Mouse (Mus musculus) monocyte, adult 5-6 weeks (primary cell): Measurements from ENCODE around the gene Gm49601. TPM values are rescaled to one million over a fixed set of nuclear protein-coding genes. Genes with fewer than 3 reads are reported as not detected.

Experiments used
- ATAC-seq: fragments of 153-309, 156-312 bp; replicated peaks from 2 replicates; pipeline ENCODE4 v1.8.0; 2017; ENCODE audit warnings: mild to moderate bottlenecking; ENCODE audit not compliant: low TSS enrichment, insufficient number of reproducible peaks, severe bottlenecking, poor library complexity, low FRiP score
- total RNA-seq: library from RNA; stranded (forward); fragments of 200-1000, 200-491, 200-594 nt; gene quantifications from 3 replicates; pipeline ENCODE4 v1.2.3, GENCODE M21; 2017

Gene Gm49601
- 1.0 to 7.6 TPM in 2 of 3 replicates, not detected in the other for total RNA-seq

GRCm38 (mm10) chr16:18626376-18626878 is at the start of gene Gm49601:
Gm49601 (minus strand) TSS chr16:18626427.
- ATAC-seq = peak; percentile 47

GRCm38 (mm10) chr16:18673005-18673404 is 46.8 kb upstream of the Gm49601 start:
- no peak for ATAC-seq

- no peak for ATAC-seq
These were observed 45.8 kb upstream of the Gm49601 start for GRCm38 (mm10) chr16:18672027-18672426.

- ATAC-seq = no peak
These were observed 43.7 kb upstream of the Gm49601 start for GRCm38 (mm10) chr16:18669914-18670313.

DNA sequence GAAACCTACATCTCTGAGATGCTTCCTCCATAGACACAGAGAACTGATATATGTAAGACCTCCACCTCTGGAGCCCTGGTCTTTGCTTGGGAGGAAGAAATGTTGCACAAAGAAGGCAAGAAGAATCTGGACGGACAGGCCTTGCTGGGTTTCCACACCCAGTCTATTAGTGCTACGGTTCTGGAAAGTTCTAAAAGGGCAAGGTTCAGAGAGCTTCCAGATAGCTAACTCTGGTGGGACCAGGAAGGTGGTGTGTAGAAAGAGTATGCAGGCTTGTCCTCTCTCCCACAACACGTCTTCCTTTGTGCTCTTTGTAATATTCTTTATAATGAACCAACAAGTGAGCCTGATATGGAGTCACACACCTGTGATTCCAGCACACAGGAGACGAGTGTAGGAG is 32.4 kb upstream of the Gm49601 start:
- ATAC-seq = no peak

DNA sequence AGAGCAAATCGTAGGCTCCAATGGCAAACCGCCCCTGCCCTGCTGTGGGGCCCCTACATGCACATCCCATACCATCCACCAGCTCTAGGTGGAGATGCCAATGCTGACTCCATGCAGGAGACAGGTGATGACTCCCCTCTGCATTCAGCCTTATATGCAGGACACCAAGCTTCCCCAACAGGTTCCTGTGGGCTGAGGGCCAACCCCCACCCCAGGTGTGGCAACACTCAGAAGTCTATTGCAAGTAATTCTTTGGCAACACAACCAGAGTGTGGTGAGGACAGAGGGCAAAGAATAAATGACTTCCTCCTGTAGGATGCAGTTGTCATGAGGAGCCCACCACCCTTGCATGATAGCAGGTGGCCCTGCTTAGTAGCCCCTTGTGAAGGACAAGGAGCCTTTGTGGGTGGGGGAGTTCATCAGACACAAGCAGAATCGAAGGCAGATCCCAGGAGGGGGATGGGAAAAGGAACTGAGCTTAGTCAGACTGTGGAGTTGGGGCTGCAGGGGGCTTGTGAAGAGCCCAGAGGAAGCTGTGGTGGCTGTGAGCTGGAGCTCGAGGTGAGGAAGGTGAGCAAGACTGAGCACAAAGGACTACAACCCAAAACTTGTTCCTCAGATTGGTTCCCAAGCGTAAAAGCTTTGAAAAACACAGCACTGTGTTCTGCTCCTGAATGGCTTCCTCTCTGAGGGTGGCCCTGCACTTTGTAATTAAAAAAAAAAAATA is 29.3 kb upstream of the Gm49601 start:
- no peak for ATAC-seq

DNA sequence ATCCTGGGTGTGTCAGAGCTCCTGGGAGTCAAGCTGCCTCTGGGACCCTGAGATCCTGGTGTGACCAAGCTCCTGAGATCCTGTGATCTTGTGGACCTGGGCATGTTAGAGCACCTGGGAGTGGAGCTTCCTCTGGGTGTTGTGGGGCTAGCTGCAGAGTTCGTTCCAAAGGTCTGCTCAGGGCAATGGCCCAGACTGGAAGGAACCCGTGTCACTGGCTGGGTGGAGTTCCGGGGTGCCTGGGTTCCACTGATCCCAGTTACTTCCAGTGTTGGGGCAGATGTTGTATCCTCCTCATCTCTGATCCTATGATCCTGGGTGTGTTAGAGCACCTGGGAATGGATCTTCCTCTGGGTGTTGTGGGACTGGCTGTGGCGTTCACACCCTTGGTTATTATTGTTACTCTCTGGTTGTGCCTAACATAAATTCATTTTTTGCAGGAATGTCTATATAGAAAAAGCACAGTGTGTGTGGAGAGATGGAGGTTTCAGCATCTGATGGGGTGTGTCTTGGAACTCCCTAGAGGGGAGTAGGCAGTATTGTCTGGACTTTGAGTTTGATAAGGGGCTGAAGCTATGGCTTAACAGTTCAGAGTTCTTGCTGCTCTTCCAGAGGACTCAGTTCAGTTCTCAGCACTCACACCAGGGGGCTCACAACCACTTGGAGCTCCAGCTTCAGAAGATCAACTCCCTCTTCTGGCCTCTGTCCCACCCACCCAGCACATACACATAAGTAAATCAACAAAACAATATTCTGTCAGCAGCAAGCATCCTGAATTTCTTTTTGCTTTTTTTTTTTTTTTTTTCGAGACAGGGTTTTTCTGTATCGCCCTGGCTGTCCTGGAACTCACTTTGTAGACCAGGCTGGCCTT is 27.3 kb upstream of the Gm49601 start:
- ATAC-seq = no peak

DNA sequence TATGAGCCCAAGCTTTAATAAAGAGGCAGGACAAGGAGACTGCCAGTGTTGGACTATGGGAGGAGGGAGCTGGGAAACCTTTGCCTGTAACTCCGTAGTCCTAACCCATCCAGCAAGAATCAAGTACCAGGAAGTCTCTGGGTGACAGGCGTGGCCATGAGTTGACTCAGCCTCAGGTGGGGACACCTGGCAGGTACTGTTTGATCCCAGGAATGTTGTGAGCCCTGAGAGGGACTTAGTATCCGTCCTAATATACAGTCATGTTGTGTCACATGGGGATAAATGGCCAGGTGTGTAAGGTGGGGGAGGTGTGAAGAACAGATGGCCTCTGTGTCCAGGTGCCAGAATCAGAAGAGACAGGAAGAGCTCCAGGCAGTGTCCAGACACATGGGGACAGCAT is 22.9 kb upstream of the Gm49601 start:
- no peak for ATAC-seq

DNA sequence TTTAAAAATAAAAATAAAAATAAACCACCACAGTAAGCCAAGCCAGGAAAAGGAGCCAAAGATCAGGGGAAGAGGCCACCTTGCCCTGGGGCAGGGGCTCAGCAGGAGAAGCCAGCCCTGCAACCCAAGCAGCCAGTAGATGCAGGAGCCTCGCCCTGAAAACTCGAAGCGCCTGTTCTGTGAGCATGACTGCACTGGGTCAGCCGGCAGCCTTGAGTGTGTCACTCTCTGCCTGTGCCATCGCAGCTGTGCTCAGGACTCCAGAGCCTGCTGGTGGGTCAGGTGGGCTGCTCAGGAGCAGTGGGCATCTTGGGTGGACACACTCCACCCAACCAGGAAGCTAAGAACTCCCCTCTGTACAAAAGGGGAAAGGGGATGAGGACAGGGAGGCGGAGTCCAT is 19.1 kb upstream of the Gm49601 start:
- ATAC-seq = no peak

DNA sequence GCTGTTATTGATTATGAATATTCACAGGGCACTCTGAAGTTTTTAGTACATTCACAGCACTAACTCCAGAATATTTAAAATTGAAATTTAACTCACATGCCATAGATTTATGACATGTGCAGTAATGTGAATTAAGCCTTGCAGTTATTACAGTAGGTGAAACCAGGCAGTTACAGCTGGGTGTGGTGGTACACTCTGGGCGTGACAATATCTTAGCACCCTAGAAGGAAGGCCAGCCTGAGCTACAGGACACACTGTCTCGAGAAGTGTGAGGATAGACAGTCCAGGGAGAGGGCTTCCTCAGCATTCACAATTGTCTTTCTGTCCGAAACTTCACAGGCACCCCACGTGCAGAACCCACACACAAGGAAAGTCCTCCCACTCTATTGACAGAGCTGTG is 18.3 kb upstream of the Gm49601 start:
- ATAC-seq = no peak

GRCm38 (mm10) chr16:18643406-18643998 is 17.3 kb upstream of the Gm49601 start:
- ATAC-seq = no peak

- ATAC-seq = no peak
These were observed 16.7 kb upstream of the Gm49601 start for GRCm38 (mm10) chr16:18642897-18643296.

DNA sequence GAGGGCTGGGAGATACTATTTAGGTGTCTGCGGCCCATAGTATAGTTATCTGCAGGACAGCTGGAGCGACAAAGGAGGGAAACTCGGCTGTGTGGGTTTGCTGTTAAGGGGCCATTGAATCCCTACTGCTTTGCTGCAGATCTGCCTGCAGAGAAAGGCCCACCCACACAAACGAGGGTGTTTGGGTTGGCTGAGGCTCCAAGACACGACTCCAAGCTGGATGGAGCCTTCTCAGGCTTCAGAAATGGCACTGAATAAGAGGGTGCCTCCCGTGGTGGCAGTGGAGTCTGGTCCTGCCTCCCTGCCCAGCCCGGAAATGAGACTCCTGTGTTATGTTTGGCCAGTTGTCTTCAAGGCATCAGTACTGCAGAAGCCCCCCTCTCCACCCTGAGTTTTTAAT is 16.1 kb upstream of the Gm49601 start:
- ATAC-seq = no peak

GRCm38 (mm10) chr16:18639382-18639929 is 13.2 kb upstream of the Gm49601 start:
- ATAC-seq = no peak

DNA sequence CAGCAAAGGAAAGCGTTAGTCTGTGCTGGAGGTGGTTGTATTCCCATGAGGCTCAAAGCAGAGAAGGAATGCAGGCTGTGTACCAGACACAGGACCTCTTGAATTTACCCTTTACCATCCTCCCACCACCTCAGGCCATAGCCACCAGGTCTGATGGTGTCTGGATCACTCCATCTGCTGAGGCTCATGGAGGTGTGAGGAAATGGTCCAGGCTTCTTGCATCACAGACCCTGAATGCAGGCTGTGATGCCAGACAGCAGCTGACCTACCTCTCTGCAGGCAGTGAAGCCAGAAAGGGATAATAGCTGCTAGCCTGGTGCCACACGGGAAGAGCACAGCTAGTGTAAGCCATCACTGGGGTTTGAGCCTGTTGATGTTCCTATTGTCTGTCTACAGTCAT is 12.2 kb upstream of the Gm49601 start:
- ATAC-seq = no peak

DNA sequence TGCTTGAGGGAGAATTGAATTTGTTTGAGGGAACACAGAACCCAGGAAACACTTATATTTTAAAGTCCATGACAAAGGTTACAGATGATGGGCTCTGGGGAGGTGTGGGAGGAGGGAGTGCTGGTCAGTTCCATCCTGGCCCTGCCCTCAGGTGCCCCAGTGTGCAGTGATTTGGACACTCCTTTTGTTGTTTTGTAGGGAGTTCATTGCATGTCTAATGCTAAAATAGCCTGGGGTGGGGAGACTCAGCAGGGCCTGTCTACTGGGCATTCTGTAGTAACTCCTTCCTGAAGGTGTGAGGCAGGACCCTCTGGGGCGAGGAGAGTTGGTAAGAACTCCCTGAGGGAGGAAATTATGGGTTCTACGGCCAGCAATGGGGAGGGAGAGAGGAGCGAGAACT is 10.6 kb upstream of the Gm49601 start:
- ATAC-seq = no peak

GRCm38 (mm10) chr16:18636401-18636800 is 10.2 kb upstream of the Gm49601 start:
- ATAC-seq = no peak

GRCm38 (mm10) chr16:18633333-18633732 is 7.1 kb upstream of the Gm49601 start:
- no peak for ATAC-seq

DNA sequence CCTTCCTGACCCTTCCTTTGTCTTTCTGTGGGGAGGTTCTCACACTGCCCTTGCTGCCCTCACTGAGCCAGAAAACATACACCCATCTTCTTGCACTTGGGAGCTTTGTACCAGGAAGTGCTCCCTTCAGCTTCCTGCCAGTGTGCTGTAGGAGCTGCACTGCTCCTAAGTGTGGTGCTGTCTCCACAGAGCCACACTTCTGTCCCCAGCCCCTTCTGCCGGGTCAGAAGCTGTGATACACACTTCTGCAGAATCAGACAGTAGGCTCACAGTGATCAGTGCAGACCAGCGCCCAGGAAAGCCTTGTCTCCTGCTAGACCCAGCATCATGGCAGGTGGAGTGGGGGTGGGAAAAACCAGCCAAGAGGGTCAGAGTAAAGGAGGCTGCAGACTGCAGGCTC is 6.6 kb upstream of the Gm49601 start:
- no peak for ATAC-seq
